Mouse (Mus musculus): ENCODE results near the gene Zfp445. TPM values are rescaled to one million over a fixed set of nuclear protein-coding genes. Genes with fewer than 3 reads are reported as not detected.
A peak's percentile ranks its signal among the peaks of the same experiment; 100 is the strongest.
"Not testable (repeated sequence)": the region's sequence is repeated elsewhere in the genome, so short reads cannot be mapped to it uniquely, and the experiment has no call there.

Gene Zfp445
- polyA plus RNA-seq, 1 experiment from 2014 or later, result 70.8 TPM

GRCm38 (mm10) chr9:122860752-122861151, 5.1 kb downstream of the Zfp445 start:
- Histone ChIP-seq H3K4me1 (peaks cover 14% of the 10 kb centered on the region), H3K4me3 (replicated peaks) (no peak overlapping the region), H3K9me3 (replicated peaks) (peaks cover 42% of the 10 kb centered on the region), H3K4me2 (no peak overlapping the region), H3K9ac (no peak overlapping the region), H3K36me3 (peaks cover 71% of the 10 kb centered on the region), H3K27me3 (no peaks in the 10 kb centered on the region), H3K27ac (no peak overlapping the region)
- ATAC-seq (replicated peaks; ENCODE audit: low FRiP score), result no peak

DNA sequence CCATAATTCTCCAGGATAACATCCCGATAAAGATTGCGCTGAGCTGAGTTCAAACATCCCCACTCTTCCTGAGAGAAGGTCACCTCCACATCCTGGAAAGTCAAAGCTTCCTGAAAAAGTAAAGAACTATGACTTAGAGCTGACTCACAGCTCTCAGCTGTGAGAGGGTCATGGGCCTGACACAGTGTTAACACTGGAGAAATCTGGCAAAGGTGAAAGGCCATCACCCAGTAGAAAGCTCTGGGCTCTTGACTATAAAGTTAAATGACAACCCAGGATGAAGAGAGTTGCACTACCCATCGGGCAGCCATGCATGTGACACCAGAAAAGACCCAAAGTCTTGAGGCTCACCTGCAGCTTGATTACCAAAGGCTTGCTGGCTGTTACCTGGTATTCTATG, 9.1 kb downstream of the Zfp445 start:
- WGBS, result 98% methylated on average over 3 of the region's 3 CpGs
- no peak overlapping the region for H3K27ac ChIP-seq
- ATAC-seq (replicated peaks; ENCODE audit: low FRiP score), result no peak

DNA sequence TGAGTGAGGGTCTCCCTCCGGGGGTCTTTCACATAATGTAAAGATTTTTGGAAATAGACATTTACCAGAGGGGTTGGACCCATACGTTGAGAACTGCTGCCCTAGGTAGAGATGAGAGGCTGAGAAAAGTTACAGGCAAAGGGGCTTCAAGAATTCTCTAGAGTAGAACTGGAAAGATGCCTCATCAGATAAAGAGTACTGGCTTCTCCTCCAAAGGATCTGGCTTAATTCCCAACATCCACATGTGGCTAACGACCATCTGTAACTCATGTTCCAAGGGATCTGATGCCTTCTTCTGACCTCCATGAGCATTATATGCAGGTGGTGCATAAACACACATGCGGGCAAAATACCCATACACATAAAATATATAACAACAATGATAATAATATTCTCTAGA, 10.2 kb downstream of the Zfp445 start:
- H3K9me3 ChIP-seq (replicated peaks), result peaks cover 40% of the 10 kb centered on the region
- H3K36me3 ChIP-seq, result peaks cover 96% of the 10 kb centered on the region
- no peak for ATAC-seq (replicated peaks; ENCODE audit: low FRiP score)
- H3K4me2 ChIP-seq, result no peak overlapping the region
- H3K4me1 ChIP-seq, result no peaks in the 10 kb centered on the region
- H3K9ac ChIP-seq, result no peak overlapping the region
- 99% methylated on average over 4 of the region's 4 CpGs for WGBS
- H3K4me3 ChIP-seq (replicated peaks), result no peak overlapping the region
- H3K27me3 ChIP-seq, result no peaks in the 10 kb centered on the region
- no peak overlapping the region for H3K27ac ChIP-seq

More for the DNA sequence above, 9.1 kb downstream of the Zfp445 start:
- Histone ChIP-seq H3K4me1 (no peaks in the 10 kb centered on the region), H3K36me3 (peaks cover 96% of the 10 kb centered on the region), H3K4me2 (no peak overlapping the region), H3K4me3 (replicated peaks) (no peak overlapping the region), H3K9ac (no peak overlapping the region), H3K9me3 (replicated peaks) (peaks cover 51% of the 10 kb centered on the region), H3K27me3 (no peaks in the 10 kb centered on the region)

- H3K4me3 ChIP-seq (replicated peaks); H3K4me2 ChIP-seq; H3K27me3 ChIP-seq; ATAC-seq (replicated peaks; ENCODE audit: low FRiP score); H3K27ac ChIP-seq; H3K9ac ChIP-seq; H3K4me1 ChIP-seq: not testable (repeated sequence)
- WGBS, result 84% methylated on average over 3 of the region's 7 CpGs
- Histone ChIP-seq H3K9me3 (replicated peaks) (peaks cover 35% of the 10 kb centered on the region), H3K36me3 (peaks cover 96% of the 10 kb centered on the region)
Observed at GRCm38 (mm10) chr9:122855141-122855540, 10.7 kb downstream of the Zfp445 start.

DNA sequence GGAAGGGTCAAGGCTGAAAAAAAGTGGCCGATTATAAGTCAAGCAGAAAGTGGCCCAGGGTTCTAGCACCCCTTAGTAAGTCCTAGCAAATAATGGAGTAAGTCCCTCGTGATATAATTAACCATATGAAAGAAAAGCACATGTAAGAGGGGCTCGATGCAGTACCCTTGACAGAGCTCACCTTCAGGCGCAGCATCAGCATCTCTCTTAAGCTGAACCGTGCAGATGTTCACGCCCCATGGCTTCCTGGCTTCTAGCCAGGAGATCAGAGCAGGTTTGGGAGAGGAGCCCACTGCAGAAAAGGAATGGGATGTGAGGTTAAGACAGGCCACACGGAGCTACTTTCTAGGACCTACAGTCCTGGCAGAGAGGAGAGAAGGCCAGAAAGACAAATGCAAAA, 11.3 kb downstream of the Zfp445 start:
- 94% methylated on average over 7 of the region's 7 CpGs for WGBS
- no peak for ATAC-seq (replicated peaks; ENCODE audit: low FRiP score)
- H3K27ac ChIP-seq, result no peak overlapping the region

DNA sequence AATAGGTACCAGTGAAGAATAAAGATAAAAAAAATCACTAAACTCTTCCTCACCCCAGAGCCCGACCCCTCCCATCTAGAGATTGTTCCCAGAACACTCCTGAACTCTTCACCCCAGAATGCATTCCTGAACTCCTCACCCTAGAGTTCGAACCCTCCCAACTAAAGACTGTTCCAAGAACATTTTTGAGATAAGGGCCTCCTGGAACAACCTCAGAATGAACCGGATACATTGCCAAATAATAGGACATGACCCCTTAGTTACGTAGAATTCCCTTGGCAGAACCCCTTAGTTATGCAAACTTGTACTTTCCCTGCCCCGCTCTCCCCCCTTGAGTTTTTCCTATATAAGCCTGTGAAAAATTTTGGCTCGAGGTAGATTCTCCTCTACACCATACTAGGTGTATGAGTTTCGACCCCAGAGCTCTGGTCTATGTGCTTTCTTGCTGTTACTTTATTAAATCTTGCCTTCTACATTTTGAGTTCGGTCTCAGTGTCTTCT, 17.9 kb downstream of the Zfp445 start:
- H3K9me3 ChIP-seq (replicated peaks); H3K4me1 ChIP-seq; ATAC-seq (replicated peaks; ENCODE audit: low FRiP score); H3K9ac ChIP-seq; H3K27ac ChIP-seq; H3K4me3 ChIP-seq (replicated peaks); H3K27me3 ChIP-seq; H3K4me2 ChIP-seq: not testable (repeated sequence)
- WGBS, result 80% methylated on average over 8 of the region's 8 CpGs
- H3K36me3 ChIP-seq, result peaks cover 46% of the 10 kb centered on the region

More for the DNA sequence above, 11.3 kb downstream of the Zfp445 start:
- Histone ChIP-seq H3K9me3 (replicated peaks) (peaks cover 29% of the 10 kb centered on the region), H3K9ac (no peak overlapping the region), H3K36me3 (peaks cover 96% of the 10 kb centered on the region), H3K27me3 (no peaks in the 10 kb centered on the region), H3K4me1 (no peaks in the 10 kb centered on the region), H3K4me3 (replicated peaks) (no peak overlapping the region), H3K4me2 (no peak overlapping the region)

GRCm38 (mm10) chr9:122846156-122846555, 19.6 kb downstream of the Zfp445 start:
- no peaks in the 10 kb centered on the region for H3K4me1 ChIP-seq
- no peaks in the 10 kb centered on the region for H3K27me3 ChIP-seq
- H3K4me3 ChIP-seq (replicated peaks), result no peak overlapping the region
- no peaks in the 10 kb centered on the region; the same call in 1 of the 2 replicates for H3K9me3 ChIP-seq (replicated peaks)
- no peak overlapping the region for H3K4me2 ChIP-seq
- no peak overlapping the region for H3K27ac ChIP-seq
- no peak overlapping the region for H3K9ac ChIP-seq
- no peak for ATAC-seq (replicated peaks; ENCODE audit: low FRiP score)
- H3K36me3 ChIP-seq, result peaks cover 29% of the 10 kb centered on the region

GRCm38 (mm10) chr9:122845621-122846020, 20.2 kb downstream of the Zfp445 start:
- no peak for ATAC-seq (replicated peaks; ENCODE audit: low FRiP score)
- no peaks in the 10 kb centered on the region for H3K4me1 ChIP-seq
- no peak overlapping the region for H3K9ac ChIP-seq
- no peak overlapping the region for H3K27ac ChIP-seq
- no peak overlapping the region for H3K4me3 ChIP-seq (replicated peaks)
- no peaks in the 10 kb centered on the region for H3K27me3 ChIP-seq
- no peak overlapping the region for H3K4me2 ChIP-seq
- WGBS, result 81% methylated on average over 3 of the region's 3 CpGs
- no peaks in the 10 kb centered on the region; the same call in 1 of the 2 replicates for H3K9me3 ChIP-seq (replicated peaks)
- peaks cover 24% of the 10 kb centered on the region for H3K36me3 ChIP-seq

DNA sequence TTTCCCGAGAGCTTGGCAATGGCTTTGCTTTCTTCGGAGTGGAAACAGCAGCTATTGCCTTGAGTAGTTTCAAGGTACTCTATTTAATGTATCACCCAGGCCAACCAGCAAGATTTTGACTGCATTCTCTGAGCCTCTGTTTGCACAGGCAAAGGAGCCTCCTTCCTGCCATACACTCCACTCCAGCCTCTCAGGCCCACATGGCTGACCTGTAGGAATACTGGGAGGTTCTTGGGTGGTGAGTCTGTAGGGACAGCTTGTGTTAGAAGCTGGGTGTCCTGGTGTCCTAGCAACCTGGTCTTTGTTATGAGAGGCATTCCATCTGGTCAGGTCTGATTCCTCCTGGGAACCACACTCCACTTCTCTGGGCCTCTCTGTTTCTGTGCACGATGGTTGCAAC, 22.0 kb downstream of the Zfp445 start, which contains the start of gene Gm35549:
TSS of gene Gm35549 (minus strand) at position 276 of the 400 bp plus-strand sequence.
- H3K9ac ChIP-seq, result no peak within 1 kb of the TSS
- H3K4me1 ChIP-seq, result no peaks in the 10 kb centered on the region
- H3K4me2 ChIP-seq, result no peak within 1 kb of the TSS
- no peak for ATAC-seq (replicated peaks; ENCODE audit: low FRiP score)
- no peaks in the 10 kb centered on the region; the same call in 1 of the 2 replicates for H3K9me3 ChIP-seq (replicated peaks)
- no peaks in the 10 kb centered on the region for H3K27me3 ChIP-seq
- H3K4me3 ChIP-seq (replicated peaks), result no peak within 1 kb of the TSS
- H3K27ac ChIP-seq, result no peak within 1 kb of the TSS
- WGBS, result 80% methylated on average over 3 of the region's 3 CpGs
- H3K36me3 ChIP-seq, result peaks cover 6% of the 10 kb centered on the region

DNA sequence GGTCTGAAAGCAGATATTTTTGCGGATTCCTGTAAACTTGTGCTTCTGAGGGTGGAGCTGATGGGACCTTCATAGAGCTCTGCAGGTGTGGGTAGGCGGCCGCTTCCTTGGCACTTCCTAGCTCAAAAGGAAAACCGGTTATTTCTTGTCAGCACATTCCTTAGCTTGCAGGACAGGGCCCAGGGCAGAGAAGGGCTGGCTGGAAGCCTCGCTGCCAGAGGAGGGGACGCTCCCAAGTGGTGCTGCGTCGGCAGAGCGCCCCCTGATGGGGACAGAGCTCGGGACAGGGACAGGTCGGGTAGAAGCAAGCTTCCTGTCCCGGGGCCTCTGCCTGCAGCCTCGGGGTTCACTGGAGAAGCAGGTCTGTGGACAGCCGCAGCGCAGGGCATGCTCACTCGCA, 28.1 kb downstream of the Zfp445 start:
- WGBS, result 27% methylated on average over 16 of the region's 16 CpGs
- H3K9me3 ChIP-seq (replicated peaks), result no peaks in the 10 kb centered on the region
- H3K27me3 ChIP-seq, result no peaks in the 10 kb centered on the region
- no peak overlapping the region for H3K27ac ChIP-seq
- 0 out of 2 replicates have a peak, but pooled peaks cover 3% of the 10 kb centered on the region for H3K4me1 ChIP-seq
- H3K36me3 ChIP-seq, result no peaks in the 10 kb centered on the region
- no peak overlapping the region for H3K9ac ChIP-seq
- H3K4me2 ChIP-seq, result no peak overlapping the region
- no peak overlapping the region for H3K4me3 ChIP-seq (replicated peaks)
- peak; percentile 54; the same call in 1 of the 2 replicates for ATAC-seq (replicated peaks; ENCODE audit: low FRiP score)

DNA sequence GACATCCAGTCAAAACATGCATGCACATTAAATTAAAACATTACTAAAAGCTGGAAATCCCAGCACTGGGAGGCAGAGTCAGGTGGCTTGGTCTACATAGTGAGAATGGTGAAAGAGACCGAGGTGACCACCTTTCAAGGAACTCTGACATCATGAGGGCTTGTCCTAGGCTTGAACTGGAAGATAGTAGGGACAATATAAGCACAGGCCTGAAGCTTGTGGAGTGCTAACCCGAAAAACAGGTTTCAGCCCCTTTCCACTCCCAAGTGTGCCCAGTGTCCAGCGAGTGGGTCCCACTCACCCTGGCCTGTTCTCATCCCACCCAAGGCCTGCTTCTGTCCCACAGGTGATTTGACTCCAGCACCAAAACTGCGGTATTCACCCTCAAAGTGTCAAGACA, 28.6 kb downstream of the Zfp445 start:
- Histone ChIP-seq H3K4me3 (replicated peaks) (no peak overlapping the region), H3K4me1 (0 out of 2 replicates have a peak, but pooled peaks cover 3% of the 10 kb centered on the region), H3K9ac (no peak overlapping the region), H3K27me3 (no peaks in the 10 kb centered on the region), H3K27ac (0 out of 2 replicates have a peak overlapping the region, but pooled peaks have one; percentile 1), H3K9me3 (replicated peaks) (no peaks in the 10 kb centered on the region), H3K36me3 (no peaks in the 10 kb centered on the region), H3K4me2 (no peak overlapping the region)
- 76% methylated on average over 4 of the region's 4 CpGs for WGBS
- ATAC-seq (replicated peaks; ENCODE audit: low FRiP score), result no peak

DNA sequence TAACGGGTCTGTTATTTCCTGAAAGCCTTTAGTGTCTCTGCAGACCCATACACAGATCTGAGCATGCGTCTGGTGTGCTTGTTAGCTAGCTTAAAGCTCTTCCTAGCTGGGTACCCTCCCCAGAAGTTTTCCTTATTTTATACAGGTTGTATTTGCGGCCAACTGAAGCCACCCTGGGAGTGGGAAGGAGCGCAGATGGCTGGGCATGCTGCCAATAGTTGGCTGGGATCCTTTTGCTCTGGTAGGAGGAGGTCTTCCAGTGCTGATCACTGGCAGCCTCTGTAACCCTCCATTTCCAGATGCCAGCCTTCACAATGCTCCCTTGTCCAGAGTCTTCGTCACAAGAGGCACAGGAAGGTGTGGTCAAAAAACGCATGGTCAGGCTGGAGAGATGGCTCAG, 29.0 kb downstream of the Zfp445 start:
- H3K27ac ChIP-seq, result 0 out of 2 replicates have a peak overlapping the region, but pooled peaks have one; percentile 1
- no peaks in the 10 kb centered on the region for H3K27me3 ChIP-seq
- H3K9me3 ChIP-seq (replicated peaks), result no peaks in the 10 kb centered on the region
- no peak overlapping the region for H3K9ac ChIP-seq
- no peak overlapping the region for H3K4me3 ChIP-seq (replicated peaks)
- 0 out of 2 replicates have a peak, but pooled peaks cover 3% of the 10 kb centered on the region for H3K4me1 ChIP-seq
- ATAC-seq (replicated peaks; ENCODE audit: low FRiP score), result no peak; the same call in 1 of the 2 replicates
- WGBS, result 49% methylated on average over 6 of the region's 6 CpGs
- H3K4me2 ChIP-seq, result no peak overlapping the region
- no peaks in the 10 kb centered on the region for H3K36me3 ChIP-seq

GRCm38 (mm10) chr9:122836126-122836525, 29.7 kb downstream of the Zfp445 start:
- H3K9me3 ChIP-seq (replicated peaks), result no peaks in the 10 kb centered on the region
- 0 out of 2 replicates have a peak, but pooled peaks cover 3% of the 10 kb centered on the region for H3K4me1 ChIP-seq
- H3K4me3 ChIP-seq (replicated peaks), result no peak overlapping the region
- WGBS, result 73% methylated on average over 9 of the region's 9 CpGs
- H3K4me2 ChIP-seq, result no peak overlapping the region
- H3K9ac ChIP-seq, result no peak overlapping the region
- H3K27ac ChIP-seq, result no peak overlapping the region
- H3K36me3 ChIP-seq, result no peaks in the 10 kb centered on the region
- ATAC-seq (replicated peaks; ENCODE audit: low FRiP score), result no peak
- H3K27me3 ChIP-seq, result no peaks in the 10 kb centered on the region

All from kidney, embryonic 15.5 days (tissue).